Mouse (Mus musculus): ENCODE results near the gene Srgap3. TPM values are rescaled to one million over a fixed set of nuclear protein-coding genes. Genes with fewer than 3 reads are reported as not detected.

Gene Srgap3
- polyA plus RNA-seq, 1 experiment from 2014 or later, result 5.3 TPM

DNA sequence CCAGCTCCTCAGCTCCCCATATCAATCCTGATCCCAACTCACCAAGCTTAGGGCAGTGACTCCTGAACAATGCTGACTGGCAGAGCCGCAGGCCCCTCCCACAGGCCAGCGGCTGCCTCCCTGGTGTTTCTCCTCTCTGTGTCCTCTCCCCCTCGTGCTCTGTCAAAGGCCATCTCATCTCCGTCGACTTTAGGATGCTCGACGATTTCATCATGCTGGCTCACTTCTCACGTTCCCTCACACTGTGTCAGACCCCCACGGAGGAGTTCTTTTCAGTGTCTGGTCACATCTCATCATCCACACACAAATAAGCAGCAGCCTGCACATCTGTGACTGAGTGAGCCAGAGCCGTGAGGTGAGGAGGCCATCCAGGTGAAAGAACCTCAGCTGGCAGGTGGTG, 158.4 kb downstream of the Srgap3 start:
- no peak overlapping the region for H3K4me2 ChIP-seq
- ATAC-seq (ENCODE audit: insufficient read depth, low FRiP score, low read depth), result no peak

DNA sequence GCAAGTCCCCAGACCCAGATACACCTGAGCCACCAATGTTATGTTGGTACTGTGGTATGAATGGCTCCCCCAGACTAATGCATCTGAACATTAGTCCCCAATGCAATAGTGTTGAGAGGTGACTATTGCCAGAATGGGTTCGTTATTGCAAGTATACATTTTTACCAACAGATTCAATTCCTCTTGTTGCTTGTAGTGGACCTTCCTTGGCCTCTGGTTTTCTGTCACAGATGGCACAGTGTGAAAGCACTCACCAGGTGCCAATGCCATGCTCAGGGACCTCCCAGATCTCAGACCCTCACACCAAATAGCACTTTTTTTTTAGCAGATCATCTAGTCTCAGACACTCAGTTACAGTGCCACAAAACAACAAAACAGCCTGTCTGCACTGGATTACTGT, 158.9 kb downstream of the Srgap3 start:
- no peak overlapping the region for H3K27ac ChIP-seq
- 85% methylated on average over 1 of the region's 1 CpGs for WGBS

More for the DNA sequence above, 158.4 kb downstream of the Srgap3 start:
- WGBS, result 28% methylated on average over 10 of the region's 10 CpGs
- Histone ChIP-seq H3K27me3 (replicated peaks) (no peaks in the 10 kb centered on the region), H3K9ac (no peak overlapping the region), H3K9me3 (no peaks in the 10 kb centered on the region), H3K4me3 (replicated peaks) (no peak overlapping the region), H3K4me1 (0 out of 2 replicates have a peak, but pooled peaks cover 5% of the 10 kb centered on the region), H3K36me3 (no peaks in the 10 kb centered on the region), H3K27ac (no peak overlapping the region)

DNA sequence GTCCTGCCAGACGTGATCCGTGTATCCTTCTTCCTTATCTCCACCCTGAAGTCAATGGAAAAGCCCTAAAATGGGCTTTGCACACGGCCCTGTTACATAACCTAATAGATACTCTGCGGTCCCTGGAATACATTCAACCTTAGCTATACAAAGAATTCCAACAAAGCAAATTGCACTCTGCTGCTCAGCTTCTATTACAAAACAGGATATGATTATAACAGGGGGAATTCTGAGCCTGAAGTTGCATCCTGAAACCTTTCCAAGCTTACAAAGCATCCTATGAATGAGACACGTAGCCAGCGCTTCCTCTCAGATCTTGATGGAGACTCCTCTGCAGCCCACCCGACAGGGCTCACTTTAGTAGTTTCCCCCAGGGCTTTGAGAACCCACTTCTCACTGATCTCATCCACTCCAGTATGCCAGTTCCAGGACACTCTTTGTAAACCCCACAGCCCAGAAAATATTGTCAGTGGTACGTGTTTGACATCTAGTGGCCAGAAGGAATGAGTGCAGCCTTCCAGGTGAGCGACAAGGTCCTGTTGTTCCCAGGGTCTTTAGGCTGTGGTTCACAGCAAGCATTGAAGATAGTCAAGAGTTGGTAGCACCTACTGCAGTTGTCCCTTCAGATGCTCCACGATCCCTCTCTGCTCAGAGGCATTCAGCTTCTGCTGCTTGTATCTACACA, 165.5 kb downstream of the Srgap3 start:
- no peak for ATAC-seq (ENCODE audit: insufficient read depth, low FRiP score, low read depth)
- no peaks in the 10 kb centered on the region for H3K27me3 ChIP-seq (replicated peaks)
- 74% methylated on average over 10 of the region's 10 CpGs for WGBS
- 0 out of 2 replicates have a peak, but pooled peaks cover 2% of the 10 kb centered on the region for H3K36me3 ChIP-seq
- H3K4me2 ChIP-seq, result no peak overlapping the region
- no peak overlapping the region for H3K9ac ChIP-seq
- H3K4me3 ChIP-seq (replicated peaks), result no peak overlapping the region
- no peak overlapping the region for H3K27ac ChIP-seq
- no peaks in the 10 kb centered on the region for H3K4me1 ChIP-seq
- H3K9me3 ChIP-seq, result no peaks in the 10 kb centered on the region

More for the DNA sequence above, 158.9 kb downstream of the Srgap3 start:
- H3K4me3 ChIP-seq (replicated peaks), result no peak overlapping the region
- H3K27me3 ChIP-seq (replicated peaks), result no peaks in the 10 kb centered on the region
- H3K9me3 ChIP-seq, result no peaks in the 10 kb centered on the region
- no peak overlapping the region for H3K4me2 ChIP-seq
- no peak overlapping the region for H3K9ac ChIP-seq
- H3K36me3 ChIP-seq, result no peaks in the 10 kb centered on the region
- no peak for ATAC-seq (ENCODE audit: insufficient read depth, low FRiP score, low read depth)
- 0 out of 2 replicates have a peak, but pooled peaks cover 5% of the 10 kb centered on the region for H3K4me1 ChIP-seq

- WGBS, result 83% methylated on average over 3 of the region's 3 CpGs
- no peak for ATAC-seq (ENCODE audit: insufficient read depth, low FRiP score, low read depth)
- Histone ChIP-seq H3K4me3 (replicated peaks) (no peak overlapping the region), H3K27me3 (replicated peaks) (no peaks in the 10 kb centered on the region), H3K4me2 (no peak overlapping the region), H3K9ac (no peak overlapping the region), H3K36me3 (0 out of 2 replicates have a peak, but pooled peaks cover 2% of the 10 kb centered on the region), H3K9me3 (no peaks in the 10 kb centered on the region), H3K27ac (no peak overlapping the region), H3K4me1 (no peaks in the 10 kb centered on the region)
Observed at GRCm38 (mm10) chr6:112778211-112778610, 168.9 kb downstream of the Srgap3 start.

DNA sequence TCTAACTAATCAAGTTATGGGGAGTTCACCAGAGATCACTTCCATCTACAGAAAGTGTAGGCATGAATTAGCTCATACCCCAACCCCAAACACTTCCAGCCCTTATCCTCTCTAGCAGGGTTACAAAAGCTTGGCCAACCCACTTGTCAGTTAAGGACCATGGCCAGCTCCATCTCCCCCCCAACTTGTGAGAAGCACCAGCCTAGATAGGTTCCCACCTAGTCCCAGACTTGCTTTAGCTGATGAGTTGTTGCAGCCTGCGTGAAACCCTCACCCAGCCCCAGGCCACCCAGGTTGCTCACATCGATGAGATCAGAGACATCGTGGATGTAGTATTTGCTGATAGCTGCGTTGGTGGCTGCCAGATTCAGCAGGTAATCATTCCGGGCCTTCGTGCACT, 170.3 kb downstream of the Srgap3 start:
- 85% methylated on average over 6 of the region's 6 CpGs for WGBS
- no peak overlapping the region for H3K4me2 ChIP-seq
- 0 out of 2 replicates have a peak, but pooled peaks cover 2% of the 10 kb centered on the region for H3K36me3 ChIP-seq
- H3K27me3 ChIP-seq (replicated peaks), result no peaks in the 10 kb centered on the region
- H3K9me3 ChIP-seq, result no peaks in the 10 kb centered on the region
- H3K9ac ChIP-seq, result no peak overlapping the region
- no peak overlapping the region for H3K4me3 ChIP-seq (replicated peaks)
- H3K27ac ChIP-seq, result no peak overlapping the region
- no peaks in the 10 kb centered on the region for H3K4me1 ChIP-seq
- ATAC-seq (ENCODE audit: insufficient read depth, low FRiP score, low read depth), result no peak

DNA sequence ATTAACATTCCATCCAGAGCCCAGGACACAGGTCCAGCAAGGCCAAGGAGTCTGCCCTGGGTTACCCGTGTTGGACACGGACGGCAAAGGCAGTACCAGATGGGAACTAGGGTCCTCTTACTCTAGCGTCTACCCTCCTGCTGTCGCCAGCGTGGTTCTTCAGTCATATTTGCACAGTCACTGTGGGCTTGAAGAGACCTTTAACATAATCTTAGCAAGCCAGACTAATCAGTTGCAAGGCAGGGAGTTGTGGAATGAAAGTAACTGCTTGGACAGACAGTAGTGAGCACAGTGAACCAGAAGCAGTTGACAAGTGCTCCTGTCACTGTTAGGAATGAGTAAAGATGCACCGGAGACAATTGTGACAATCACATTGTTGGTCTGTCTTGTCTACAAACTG, 173.3 kb downstream of the Srgap3 start:
- no peak; the same call in 1 of the 2 replicates for ATAC-seq (ENCODE audit: insufficient read depth, low FRiP score, low read depth)
- Histone ChIP-seq H3K4me2 (no peak overlapping the region), H3K9me3 (no peaks in the 10 kb centered on the region), H3K27ac (no peak overlapping the region), H3K27me3 (replicated peaks) (no peaks in the 10 kb centered on the region), H3K9ac (no peak overlapping the region), H3K4me3 (replicated peaks) (no peak overlapping the region), H3K4me1 (no peaks in the 10 kb centered on the region), H3K36me3 (0 out of 2 replicates have a peak, but pooled peaks cover 3% of the 10 kb centered on the region)
- 86% methylated on average over 7 of the region's 7 CpGs for WGBS

DNA sequence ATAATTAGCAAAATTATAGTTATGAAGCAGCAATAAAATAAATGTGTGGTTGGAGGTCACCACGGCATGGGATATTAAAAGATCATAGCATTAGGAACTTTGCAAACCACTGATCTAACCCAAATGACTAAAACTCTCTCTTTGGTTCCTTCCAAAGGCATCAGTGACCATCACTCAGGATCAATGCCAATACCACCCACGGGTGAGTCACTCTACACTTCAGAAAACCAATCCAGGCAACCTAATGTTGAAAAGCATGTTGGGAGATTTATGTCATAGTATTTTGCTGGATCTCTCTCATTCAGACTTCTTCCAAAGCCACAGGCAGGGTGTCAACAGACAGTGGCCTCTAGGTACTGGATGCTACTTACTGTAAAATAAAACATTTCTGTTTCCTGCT, 176.1 kb downstream of the Srgap3 start:
- Histone ChIP-seq H3K4me2 (no peak overlapping the region), H3K36me3 (0 out of 2 replicates have a peak, but pooled peaks cover 6% of the 10 kb centered on the region), H3K4me3 (replicated peaks) (no peak overlapping the region), H3K9ac (no peak overlapping the region), H3K9me3 (no peaks in the 10 kb centered on the region), H3K27ac (no peak overlapping the region), H3K4me1 (no peaks in the 10 kb centered on the region), H3K27me3 (replicated peaks) (no peaks in the 10 kb centered on the region)
- 89% methylated on average over 2 of the region's 2 CpGs for WGBS
- no peak for ATAC-seq (ENCODE audit: insufficient read depth, low FRiP score, low read depth)

DNA sequence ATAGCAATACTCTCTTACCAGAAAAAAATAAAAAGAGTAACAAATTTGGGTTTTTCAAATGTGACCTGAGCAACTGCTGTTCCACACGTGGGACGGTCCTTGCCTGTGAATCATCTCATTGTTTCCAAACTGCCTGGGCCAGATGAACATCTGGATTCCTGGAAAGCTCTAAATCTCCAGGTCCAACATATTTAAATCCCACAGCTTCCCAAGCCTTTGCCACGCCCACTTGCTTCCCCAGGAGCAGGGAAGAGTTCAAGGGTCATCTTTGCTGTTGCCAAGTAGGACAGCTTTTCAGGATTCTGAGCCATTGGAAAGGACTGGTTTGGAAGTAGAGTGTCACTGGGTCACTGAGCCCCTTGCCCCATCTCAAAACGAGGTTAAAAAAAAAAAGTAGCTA, 188.5 kb downstream of the Srgap3 start:
- Histone ChIP-seq H3K27ac (no peak overlapping the region), H3K4me1 (no peaks in the 10 kb centered on the region), H3K4me3 (replicated peaks) (no peak overlapping the region), H3K27me3 (replicated peaks) (no peaks in the 10 kb centered on the region), H3K9me3 (no peaks in the 10 kb centered on the region), H3K36me3 (0 out of 2 replicates have a peak, but pooled peaks cover 2% of the 10 kb centered on the region), H3K9ac (no peak overlapping the region), H3K4me2 (no peak overlapping the region)
- ATAC-seq (ENCODE audit: insufficient read depth, low FRiP score, low read depth), result no peak
- 45% methylated on average over 4 of the region's 4 CpGs for whole genome bisulfite sequencing

GRCm38 (mm10) chr6:112756866-112757265, 190.2 kb downstream of the Srgap3 start:
- H3K4me1 ChIP-seq, result no peaks in the 10 kb centered on the region
- no peak overlapping the region for H3K4me3 ChIP-seq (replicated peaks)
- WGBS, result 62% methylated on average over 4 of the region's 4 CpGs
- no peak for ATAC-seq (ENCODE audit: insufficient read depth, low FRiP score, low read depth)
- H3K9me3 ChIP-seq, result no peaks in the 10 kb centered on the region
- no peak overlapping the region for H3K4me2 ChIP-seq
- 0 out of 2 replicates have a peak, but pooled peaks cover 2% of the 10 kb centered on the region for H3K36me3 ChIP-seq
- no peak overlapping the region for H3K27ac ChIP-seq
- no peaks in the 10 kb centered on the region for H3K27me3 ChIP-seq (replicated peaks)
- H3K9ac ChIP-seq, result no peak overlapping the region

GRCm38 (mm10) chr6:112754994-112755393, 192.1 kb downstream of the Srgap3 start:
- H3K9ac ChIP-seq, result no peak overlapping the region
- 0 out of 2 replicates have a peak, but pooled peaks cover 2% of the 10 kb centered on the region for H3K36me3 ChIP-seq
- H3K27me3 ChIP-seq (replicated peaks), result no peaks in the 10 kb centered on the region
- H3K9me3 ChIP-seq, result no peaks in the 10 kb centered on the region
- WGBS, result 93% methylated on average over 6 of the region's 6 CpGs
- H3K4me3 ChIP-seq (replicated peaks), result no peak overlapping the region
- no peak overlapping the region for H3K27ac ChIP-seq
- no peak for ATAC-seq (ENCODE audit: insufficient read depth, low FRiP score, low read depth)
- H3K4me2 ChIP-seq, result no peak overlapping the region
- H3K4me1 ChIP-seq, result no peaks in the 10 kb centered on the region

DNA sequence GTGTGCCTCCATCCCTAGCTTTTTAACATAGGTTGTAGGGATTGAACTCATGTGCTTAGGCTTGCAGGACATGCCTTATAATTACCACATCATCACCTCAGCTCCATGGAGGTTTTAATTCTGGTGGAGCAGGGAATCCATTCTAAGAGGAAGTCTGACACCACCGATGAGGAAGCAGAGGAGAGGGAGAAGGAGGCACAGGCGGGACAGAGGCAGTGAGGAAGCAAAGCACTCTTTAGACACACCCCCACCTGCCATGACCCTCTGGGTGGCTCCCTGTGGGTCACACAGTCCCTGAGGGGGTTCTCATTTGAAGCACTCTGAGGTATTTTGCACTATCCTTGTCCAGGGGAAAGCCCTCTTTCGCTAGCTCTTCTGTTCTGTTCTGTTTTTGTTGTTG, 194.5 kb downstream of the Srgap3 start:
- Histone ChIP-seq H3K27ac (no peak overlapping the region), H3K4me3 (replicated peaks) (no peak overlapping the region), H3K4me1 (no peaks in the 10 kb centered on the region), H3K9me3 (no peaks in the 10 kb centered on the region), H3K36me3 (0 out of 2 replicates have a peak, but pooled peaks cover 2% of the 10 kb centered on the region), H3K4me2 (no peak overlapping the region), H3K27me3 (replicated peaks) (no peaks in the 10 kb centered on the region), H3K9ac (no peak overlapping the region)
- no peak for ATAC-seq (ENCODE audit: insufficient read depth, low FRiP score, low read depth)
- WGBS, result 68% methylated on average over 3 of the region's 3 CpGs

GRCm38 (mm10) chr6:112752007-112752406, 195.1 kb downstream of the Srgap3 start:
- H3K36me3 ChIP-seq, result 0 out of 2 replicates have a peak, but pooled peaks cover 2% of the 10 kb centered on the region
- no peaks in the 10 kb centered on the region for H3K27me3 ChIP-seq (replicated peaks)
- 75% methylated on average over 5 of the region's 5 CpGs for WGBS
- H3K9ac ChIP-seq, result no peak overlapping the region
- H3K27ac ChIP-seq, result no peak overlapping the region
- H3K9me3 ChIP-seq, result no peaks in the 10 kb centered on the region
- no peak overlapping the region for H3K4me3 ChIP-seq (replicated peaks)
- no peak for ATAC-seq (ENCODE audit: insufficient read depth, low FRiP score, low read depth)
- H3K4me2 ChIP-seq, result no peak overlapping the region
- no peaks in the 10 kb centered on the region for H3K4me1 ChIP-seq

Measured in stomach, embryonic 15.5 days (tissue).